Mouse (Mus musculus): ENCODE measurements around the gene Scgb1b3. TPM values are rescaled to one million over a fixed set of nuclear protein-coding genes. Genes with fewer than 3 reads are reported as not detected.

Gene Scgb1b3
- not detected in 2 replicates for polyA plus RNA-seq (2015; fragmentation: Nextera tagmentation; extraction: Ambion mirVana)

- Histone ChIP-seq H3K27ac (no peak within 1 kb of the TSS), H3K4me3 (no peak within 1 kb of the TSS), H3K36me3 (ENCODE audit: poor library complexity, severe bottlenecking) (no peaks in the 10 kb centered on the region), H3K9me3 (replicated peaks) (peaks cover 52% of the 10 kb centered on the region), H3K27me3 (no peaks in the 10 kb centered on the region), H3K9ac (no peak within 1 kb of the TSS), H3K4me1 (no peaks in the 10 kb centered on the region), H3K4me2 (no peak within 1 kb of the TSS)
- 81% methylated on average over 3 of the region's 3 CpGs for WGBS
- no peak for ATAC-seq
Observed at GRCm38 (mm10) chr7:31375292-31375691, at the start of gene Scgb1b3. Scgb1b3 (plus strand) TSS chr7:31375592.

GRCm38 (mm10) chr7:31362022-31362560 is 13.3 kb upstream of the Scgb1b3 start, which contains the start of gene Scgb2b3:
Scgb2b3 (minus strand) TSS chr7:31362072.
- peaks cover 55% of the 10 kb centered on the region for H3K9me3 ChIP-seq (replicated peaks)
- no peak within 1 kb of the TSS for H3K27ac ChIP-seq

More at GRCm38 (mm10) chr7:31362022-31362560, 13.3 kb upstream of the Scgb1b3 start, which contains the start of gene Scgb2b3:
- no peaks in the 10 kb centered on the region for H3K36me3 ChIP-seq (ENCODE audit: poor library complexity, severe bottlenecking)
- WGBS: 71% methylated on average over 4 of the region's 4 CpGs
- H3K4me2 ChIP-seq: no peak within 1 kb of the TSS
- no peaks in the 10 kb centered on the region for H3K27me3 ChIP-seq
- no peak within 1 kb of the TSS for H3K9ac ChIP-seq
- ATAC-seq: no peak
- H3K4me3 ChIP-seq: no peak within 1 kb of the TSS
- H3K4me1 ChIP-seq: no peaks in the 10 kb centered on the region

Other genes starting within 250 kb of the Scgb1b3 start
- 1.1 and 1.3 TPM in 2 replicates for gene Scn1b, start 248.6 kb upstream of the Scgb1b3 start, polyA plus RNA-seq (2015; fragmentation: Nextera tagmentation; extraction: Ambion mirVana)
- 171 and 189 TPM in 2 replicates for gene Gramd1a, start 219.7 kb upstream of the Scgb1b3 start, polyA plus RNA-seq (2015; fragmentation: Nextera tagmentation; extraction: Ambion mirVana)
- gene Scgb2b2, start 85.1 kb upstream of the Scgb1b3 start, polyA plus RNA-seq (2015; fragmentation: Nextera tagmentation; extraction: Ambion mirVana): not detected in 2 replicates
- gene Scgb1b2, start 83.8 kb upstream of the Scgb1b3 start, polyA plus RNA-seq (2015; fragmentation: Nextera tagmentation; extraction: Ambion mirVana): not detected in 2 replicates
- not detected in 2 replicates for gene Scgb2b3, start 13.5 kb upstream of the Scgb1b3 start, polyA plus RNA-seq (2015; fragmentation: Nextera tagmentation; extraction: Ambion mirVana)